Mouse (Mus musculus) brown adipose tissue, adult 24 weeks (tissue): ENCODE data around the gene Klf1. TPM values are rescaled to one million over a fixed set of nuclear protein-coding genes. Genes with fewer than 3 reads are reported as not detected.
A peak's percentile ranks its signal among the peaks of the same experiment; 100 is the strongest.

Experiments used
- H3K27ac ChIP-seq: fragments of 200-500 bp; replicated peaks from 2 replicates; pipeline ENCODE4 v1.5.1; 2012; ENCODE audit warnings: low read depth, mild to moderate bottlenecking, low read length
- H3K4me1 ChIP-seq: fragments of 200-500 bp; 2 replicates; pipeline ENCODE4 v1.6.1; 2012; ENCODE audit warnings: low read length, mixed read lengths; ENCODE audit not compliant: control insufficient read depth, insufficient read depth, insufficient read length
- H3K4me3 ChIP-seq: fragments of 200-500 bp; 2 replicates; pipeline ENCODE4 v1.5.1; 2012; ENCODE audit warnings: low read depth, mild to moderate bottlenecking, low read length, moderate library complexity; ENCODE audit not compliant: insufficient read depth
- polyA plus RNA-seq: library from polyadenylated mRNA; stranded (reverse); fragments of >200 nt; gene quantifications from 2 replicates; pipeline ENCODE4 v1.2.4, GENCODE M21; 2012; ENCODE audit not compliant: missing spikeins, insufficient read depth, insufficient read length

Klf1 gene
- polyA plus RNA-seq, 1 experiment, result not detected

GRCm38 (mm10) chr8:84913502-84913900, 11.8 kb downstream of the Klf1 start:
- peaks cover 9% of the 10 kb centered on the region for H3K4me1 ChIP-seq
- H3K4me3 ChIP-seq, result peak overlapping the region; percentile 62
- no peak overlapping the region for H3K27ac ChIP-seq

GRCm38 (mm10) chr8:84913960-84914359, 12.2 kb downstream of the Klf1 start:
- peaks cover 8% of the 10 kb centered on the region for H3K4me1 ChIP-seq

DNA sequence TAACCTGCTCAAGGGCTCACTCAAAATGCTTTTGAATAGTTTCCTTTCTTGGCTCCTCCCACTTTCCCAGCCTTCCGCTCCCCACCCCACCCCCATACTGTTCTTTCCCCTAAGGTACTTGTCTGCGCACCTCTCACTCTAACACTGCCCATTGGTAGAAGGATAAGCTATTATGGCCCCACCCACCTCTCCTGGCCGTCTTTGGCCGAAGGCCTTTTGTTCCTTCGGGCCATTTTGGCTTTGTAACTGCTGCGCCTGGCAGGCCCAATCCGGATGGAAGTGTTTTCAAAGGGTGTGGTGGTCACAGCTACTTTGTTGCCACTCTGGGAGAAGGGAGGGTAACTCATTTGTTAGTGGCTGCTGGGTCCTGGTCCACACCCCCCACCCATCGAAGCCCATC, 13.5 kb downstream of the Klf1 start:
- peaks cover 4% of the 10 kb centered on the region; the same call in 1 of the 2 replicates for H3K4me1 ChIP-seq
- H3K4me3 ChIP-seq, result no peak overlapping the region
- no peak overlapping the region for H3K27ac ChIP-seq

More at GRCm38 (mm10) chr8:84913960-84914359, 12.2 kb downstream of the Klf1 start:
- Histone ChIP-seq H3K27ac (no peak overlapping the region), H3K4me3 (no peak overlapping the region)

DNA sequence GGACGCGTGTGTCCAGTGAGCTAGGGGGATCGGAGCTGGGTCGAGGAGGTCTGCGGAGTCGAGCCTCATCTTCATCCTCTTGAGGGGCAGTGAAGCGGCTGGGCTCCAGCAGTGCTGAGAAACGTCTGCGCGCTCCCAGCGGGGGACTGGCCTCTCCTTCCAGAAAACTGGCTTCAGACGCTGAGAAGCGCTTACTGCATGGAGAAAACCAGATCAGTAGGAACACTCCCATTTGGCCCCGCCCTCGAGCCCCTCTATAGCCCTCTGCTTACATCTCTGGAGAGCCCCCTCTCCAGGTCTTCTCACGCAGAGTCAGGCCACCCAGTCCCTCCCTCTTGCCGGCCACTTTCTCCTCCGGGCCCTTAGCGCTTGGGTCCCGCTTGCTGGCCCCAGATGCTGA, 16.1 kb downstream of the Klf1 start:
- H3K4me1 ChIP-seq, result peaks cover under 1% of the 10 kb centered on the region; the same call in 1 of the 2 replicates
- H3K27ac ChIP-seq, result no peak overlapping the region
- H3K4me3 ChIP-seq, result no peak overlapping the region

DNA sequence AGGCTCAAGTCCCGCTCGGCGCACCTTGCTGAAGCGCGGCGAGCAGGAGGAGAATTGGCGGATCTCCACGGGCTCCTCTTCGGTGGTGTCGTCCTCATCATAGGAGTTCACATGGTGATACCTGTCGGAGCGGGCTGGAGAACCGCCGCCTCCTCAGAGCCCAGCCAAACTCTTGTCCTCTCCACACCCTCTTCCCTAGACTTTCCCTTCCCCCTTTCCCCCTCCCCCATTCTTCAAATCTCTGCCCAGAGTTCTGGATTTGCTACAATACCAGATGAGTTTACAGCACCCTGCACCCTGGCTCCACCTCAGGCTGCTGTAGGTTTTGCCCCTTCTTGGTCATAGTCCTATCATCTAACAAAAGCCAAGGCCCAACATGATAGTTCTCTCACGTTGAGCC, 16.9 kb downstream of the Klf1 start:
- Histone ChIP-seq H3K4me1 (no peaks in the 10 kb centered on the region), H3K4me3 (no peak overlapping the region), H3K27ac (no peak overlapping the region)

DNA sequence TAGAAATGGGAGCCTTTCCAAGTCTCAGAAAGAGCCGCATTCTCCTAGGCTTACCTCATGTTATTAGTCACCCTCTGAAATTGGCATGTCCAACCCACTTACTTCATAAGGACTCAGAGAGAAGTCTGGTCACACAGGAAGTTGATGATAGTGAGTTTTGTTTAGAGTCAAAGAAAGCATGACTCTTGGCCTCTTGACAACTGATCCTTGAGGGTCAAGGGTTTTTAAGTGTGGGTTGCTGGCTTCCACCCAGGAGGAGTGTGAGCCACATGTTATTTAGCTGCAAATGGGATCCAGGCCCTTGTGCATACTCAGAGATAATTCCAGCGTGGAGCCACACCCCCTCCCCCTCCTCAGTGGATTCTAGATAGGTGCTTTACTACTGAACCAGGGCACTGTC, 19.9 kb downstream of the Klf1 start:
- H3K4me1 ChIP-seq, result no peaks in the 10 kb centered on the region
- H3K4me3 ChIP-seq, result no peak overlapping the region
- no peak overlapping the region for H3K27ac ChIP-seq

GRCm38 (mm10) chr8:84925557-84925956, 23.8 kb downstream of the Klf1 start:
- no peak overlapping the region for H3K4me3 ChIP-seq
- H3K4me1 ChIP-seq, result no peaks in the 10 kb centered on the region
- no peak overlapping the region for H3K27ac ChIP-seq

- Histone ChIP-seq H3K4me3 (no peak overlapping the region), H3K27ac (no peak overlapping the region), H3K4me1 (no peaks in the 10 kb centered on the region)
Observed at GRCm38 (mm10) chr8:84927513-84927912, 25.8 kb downstream of the Klf1 start.

DNA sequence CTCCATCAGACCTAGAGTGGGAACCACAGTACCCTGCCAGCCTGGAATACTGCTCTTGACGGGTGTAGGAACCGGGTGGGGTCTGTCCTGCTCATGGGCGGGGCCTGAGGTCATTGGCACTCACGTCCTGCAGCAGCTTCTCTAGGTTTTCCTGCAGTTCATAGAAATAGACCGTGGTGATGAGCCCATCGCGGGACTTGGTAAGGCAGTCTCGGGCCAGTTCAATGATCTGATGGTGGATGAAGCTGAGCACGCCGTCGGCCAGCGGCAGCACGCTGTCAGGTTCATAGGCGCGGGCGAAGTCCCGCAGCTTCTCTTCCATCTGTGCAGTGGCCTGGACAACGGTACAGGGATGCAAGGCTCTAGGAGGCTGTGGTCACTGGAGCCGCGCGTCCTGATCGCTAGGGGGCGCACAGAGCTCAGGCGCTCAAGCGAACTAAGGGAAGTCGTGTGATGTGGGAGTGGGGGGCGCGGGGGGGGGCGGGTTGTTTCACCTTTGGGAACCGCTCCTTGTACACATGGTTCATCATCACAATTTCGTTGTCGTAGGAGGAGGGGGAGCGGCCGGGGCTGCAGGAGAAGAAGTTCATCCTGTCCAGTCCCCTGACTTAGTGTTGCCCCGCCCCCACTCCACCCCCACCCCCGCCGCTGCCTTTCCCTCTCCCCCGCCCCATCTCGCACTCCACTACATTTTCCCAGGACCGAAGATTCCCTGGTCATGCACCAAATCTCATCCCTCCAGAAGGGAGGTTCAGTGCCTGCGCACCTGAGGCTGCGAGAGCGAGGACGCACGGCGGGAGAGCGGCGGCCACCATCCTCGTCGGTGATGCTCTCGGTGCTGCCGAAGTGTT, 27.0 kb downstream of the Klf1 start:
- Histone ChIP-seq H3K27ac (no peak overlapping the region), H3K4me3 (no peak overlapping the region), H3K4me1 (no peaks in the 10 kb centered on the region)

DNA sequence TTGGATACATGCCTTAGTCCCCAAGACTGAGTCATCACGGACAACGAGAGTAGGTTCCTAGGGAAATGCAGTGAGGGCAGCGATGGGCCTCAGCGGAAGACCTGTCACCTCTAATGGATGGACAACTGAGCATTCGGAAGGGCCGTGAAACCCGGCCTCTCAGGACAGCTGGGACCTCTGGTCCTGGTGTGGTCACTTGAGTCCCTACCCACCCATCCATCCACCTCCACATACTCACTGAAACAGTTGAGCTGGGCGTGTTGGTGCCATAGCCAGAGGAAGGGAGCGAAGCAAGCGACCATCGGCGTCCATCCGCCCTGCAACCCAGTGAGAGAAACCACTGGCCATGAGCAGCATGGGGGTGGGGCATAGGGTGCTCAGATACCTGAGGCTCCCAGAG, 28.9 kb downstream of the Klf1 start:
- no peak overlapping the region for H3K27ac ChIP-seq
- no peak overlapping the region for H3K4me3 ChIP-seq
- no peaks in the 10 kb centered on the region for H3K4me1 ChIP-seq

- Histone ChIP-seq H3K4me3 (no peak overlapping the region), H3K4me1 (0 out of 2 replicates have a peak, but pooled peaks cover 2% of the 10 kb centered on the region), H3K27ac (no peak overlapping the region)
Observed at GRCm38 (mm10) chr8:84933767-84934559, 32.2 kb downstream of the Klf1 start.

- H3K27ac ChIP-seq, result no peak overlapping the region
- H3K4me3 ChIP-seq, result no peak overlapping the region
- H3K4me1 ChIP-seq, result 0 out of 2 replicates have a peak, but pooled peaks cover 2% of the 10 kb centered on the region
Observed at GRCm38 (mm10) chr8:84934860-84935259, 33.1 kb downstream of the Klf1 start.

- Histone ChIP-seq H3K4me3 (no peak overlapping the region), H3K27ac (no peak overlapping the region), H3K4me1 (0 out of 2 replicates have a peak, but pooled peaks cover 2% of the 10 kb centered on the region)
Observed at GRCm38 (mm10) chr8:84935489-84935888, 33.8 kb downstream of the Klf1 start.

DNA sequence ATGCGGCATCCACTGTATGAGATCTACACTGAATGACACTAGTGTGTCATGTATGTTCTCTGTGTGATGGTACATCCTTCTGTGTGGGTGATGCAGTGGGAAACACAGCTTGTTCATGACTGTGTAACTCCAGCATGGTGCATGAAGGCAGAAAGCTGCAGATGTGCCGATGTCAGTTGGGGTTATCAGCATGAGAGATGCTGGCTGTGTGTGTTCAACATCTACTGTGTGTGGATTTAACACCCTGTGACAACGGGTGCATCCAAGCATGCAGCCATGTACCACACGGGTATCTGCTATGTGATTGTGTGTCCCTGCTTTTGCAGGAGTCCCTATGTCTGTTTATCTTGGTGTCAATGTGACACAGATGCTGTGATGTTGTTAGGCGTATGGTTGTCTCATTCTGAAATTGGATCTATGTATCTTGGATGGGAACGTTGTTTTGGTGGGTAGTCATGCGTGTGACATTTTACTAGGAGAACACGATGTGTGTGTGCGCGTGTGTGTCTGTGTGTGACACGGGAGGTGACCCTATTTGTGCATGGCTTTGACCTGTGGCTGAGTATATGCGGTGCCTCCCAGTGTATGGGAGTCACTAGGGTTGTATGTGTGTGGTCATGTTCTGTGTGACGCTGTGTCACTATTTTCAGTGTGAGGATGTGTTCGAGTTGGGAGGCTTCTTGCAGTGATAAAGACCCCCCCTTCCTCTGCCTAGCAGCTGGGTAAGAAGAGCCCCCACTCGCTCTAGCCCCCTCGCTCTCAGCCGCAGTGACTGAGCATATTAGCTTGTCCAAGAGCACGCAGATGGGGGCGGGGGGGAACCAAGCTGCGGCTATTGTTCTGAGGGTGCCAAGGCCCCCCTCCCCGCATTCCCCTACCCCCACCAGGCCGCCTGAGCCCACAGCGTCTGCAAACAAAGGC, 34.6 kb downstream of the Klf1 start:
- Histone ChIP-seq H3K4me3 (no peak overlapping the region), H3K27ac (no peak overlapping the region), H3K4me1 (0 out of 2 replicates have a peak, but pooled peaks cover 2% of the 10 kb centered on the region)
